8 mouse cellular contexts compared by ENCODE assay signal in genomic region chr15:83463369-83464082, GRCm38 (mm10). TPM values are rescaled to one million over a fixed set of nuclear protein-coding genes. Genes with fewer than 3 reads are reported as not detected.
DNase-seq lines count a peak whose midpoint lies in the region; ATAC-seq and TF ChIP-seq lines count a peak whose summit lies in the region.

No protein-coding gene starts in this region.

- no peak for TF ChIP-seq POLR2A in cerebellum, adult 2 months (IDR thresholded peaks at IDR 0.05; ENCODE audit: borderline replicate concordance, insufficient read depth, low read length)
- no peak for TF ChIP-seq POLR2A in CH12.LX (IDR thresholded peaks at IDR 0.05; ENCODE audit: low read depth, low read length)

- no peak for TF ChIP-seq RAD21 in CH12.LX (IDR thresholded peaks at IDR 0.05; ENCODE audit: low read depth, low read length)

- WGBS in cerebellum, adult 2 months: 25% methylated on average over 17 of the region's 17 CpGs
- 6% methylated on average over 17 of the region's 17 CpGs for WGBS in embryonic facial prominence, embryonic 13.5 days
- WGBS in intestine, embryonic 14.5 days: 7% methylated on average over 17 of the region's 17 CpGs
- 12% methylated on average over 17 of the region's 17 CpGs for WGBS in midbrain, embryonic 16.5 days

- intact Hi-C loops in left cerebral cortex, postnatal 25 days (cut with DNase I): no loop called here
- intact Hi-C loops in left cerebral cortex, postnatal 14 days (cut with DNase I): no loop called here

- H3K27me3 ChIP-seq in cerebellum, adult 2 months (ENCODE audit: control insufficient read depth, insufficient read depth, low read length): no peaks in the 10 kb centered on the region
- no peaks in the 10 kb centered on the region for H3K27me3 ChIP-seq in CH12.LX (replicated peaks)
- no peaks in the 10 kb centered on the region for H3K27me3 ChIP-seq in embryonic facial prominence, embryonic 13.5 days
- H3K27me3 ChIP-seq in intestine, embryonic 14.5 days (replicated peaks; ENCODE audit: control insufficient read depth, insufficient read depth, low read length): no peaks in the 10 kb centered on the region
- H3K27me3 ChIP-seq in midbrain, embryonic 16.5 days (ENCODE audit: control insufficient read depth, insufficient read depth, low read depth, low read length): no peaks in the 10 kb centered on the region

- ATAC-seq in embryonic facial prominence, embryonic 13.5 days (ENCODE audit: insufficient number of reproducible peaks, insufficient read depth, low FRiP score, low TSS enrichment, low read depth): no peak
- ATAC-seq in intestine, embryonic 14.5 days (replicated peaks; ENCODE audit: low FRiP score, low TSS enrichment, low read depth): 0 out of 2 replicates have a peak, but pooled peaks have one; percentile 1
- no peak for ATAC-seq in midbrain, embryonic 16.5 days

- H3K9me3 ChIP-seq in CH12.LX (replicated peaks; ENCODE audit: low read length): no peaks in the 10 kb centered on the region
- H3K9me3 ChIP-seq in embryonic facial prominence, embryonic 13.5 days: no peaks in the 10 kb centered on the region
- no peaks in the 10 kb centered on the region for H3K9me3 ChIP-seq in intestine, embryonic 14.5 days (ENCODE audit: control insufficient read depth, low read length)
- no peaks in the 10 kb centered on the region for H3K9me3 ChIP-seq in midbrain, embryonic 16.5 days (replicated peaks; ENCODE audit: control insufficient read depth, low read length, poor library complexity, severe bottlenecking)

- H3K27ac ChIP-seq in cerebellum, adult 2 months (ENCODE audit: insufficient read depth, low read length): no peak overlapping the region
- H3K27ac ChIP-seq in CH12.LX (ENCODE audit: insufficient read depth, low read depth): no peak overlapping the region
- H3K27ac ChIP-seq in embryonic facial prominence, embryonic 13.5 days: peak overlapping the region; percentile 62; the same call in 1 of the 2 replicates
- peak overlapping the region; percentile 67 for H3K27ac ChIP-seq in intestine, embryonic 14.5 days (ENCODE audit: low read depth)
- H3K27ac ChIP-seq in midbrain, embryonic 16.5 days (ENCODE audit: low read length): no peak overlapping the region

- in situ Hi-C loops in CH12.LX (cut with MboI; ENCODE audit: low pct_ligation_motif_present, low pct_unique_long_range_greater_than_20kb, low sequenced_read_pairs): no loop called here

- no peak for DNase-seq in cerebellum, adult 2 months
- DNase-seq in cerebellum, adult 9-10 months: no peak
- DNase-seq in CH12.LX (ENCODE audit: extremely low read depth): no peak
- DNase-seq in intestine, embryonic 14.5 days (ENCODE audit: low spot score): peak; percentile 60
- no peak for DNase-seq in left cerebral cortex, postnatal 25 days (ENCODE audit: low spot score in 2 of 2)
- DNase-seq in left cerebral cortex, postnatal 14 days (ENCODE audit: low spot score in 2 of 2): no peak

- peak overlapping the region; percentile 92 for H3K9ac ChIP-seq in CH12.LX (ENCODE audit: insufficient read depth, low read depth)
- peak overlapping the region; percentile 85 for H3K9ac ChIP-seq in embryonic facial prominence, embryonic 13.5 days
- H3K9ac ChIP-seq in intestine, embryonic 14.5 days (ENCODE audit: low read length): peak overlapping the region; percentile 76
- H3K9ac ChIP-seq in midbrain, embryonic 16.5 days (ENCODE audit: low read depth, low read length): peak overlapping the region; percentile 71

- no peak for TF ChIP-seq CTCF in cerebellum, adult 2 months (IDR thresholded peaks at IDR 0.05; ENCODE audit: borderline replicate concordance, insufficient read depth, low read depth, low read length)
- no peak for TF ChIP-seq CTCF in CH12.LX (conservative IDR thresholded peaks at IDR 0.05 in 1 of 2, IDR thresholded peaks at IDR 0.05 in 1 of 2; ENCODE audit: low read depth in 2 of 2, low read length in 2 of 2)

- H3K4me1 ChIP-seq in cerebellum, adult 2 months (ENCODE audit: control insufficient read depth, insufficient read depth, low read length): no peaks in the 10 kb centered on the region
- H3K4me1 ChIP-seq in CH12.LX (ENCODE audit: control insufficient read depth in 1 of 2, insufficient read depth in 2 of 2): peaks cover 6 to 50% of the 10 kb centered on the region in 2 experiments
- peaks cover 17% of the 10 kb centered on the region for H3K4me1 ChIP-seq in embryonic facial prominence, embryonic 13.5 days
- H3K4me1 ChIP-seq in intestine, embryonic 14.5 days (replicated peaks; ENCODE audit: control insufficient read depth, insufficient read depth, low read length): peaks cover 12% of the 10 kb centered on the region
- peaks cover 10% of the 10 kb centered on the region for H3K4me1 ChIP-seq in midbrain, embryonic 16.5 days (ENCODE audit: control insufficient read depth, insufficient read depth, low read length)

- H3K4me2 ChIP-seq in CH12.LX (ENCODE audit: insufficient read depth, low read depth, poor library complexity, severe bottlenecking): peak overlapping the region; percentile 98
- H3K4me2 ChIP-seq in embryonic facial prominence, embryonic 13.5 days: peak overlapping the region; percentile 93
- H3K4me2 ChIP-seq in intestine, embryonic 14.5 days (ENCODE audit: low read length): peak overlapping the region; percentile 89
- peak overlapping the region; percentile 80 for H3K4me2 ChIP-seq in midbrain, embryonic 16.5 days (ENCODE audit: low read length)

- H3K36me3 ChIP-seq in CH12.LX (replicated peaks in 1 of 2; ENCODE audit: control insufficient read depth in 1 of 2, insufficient read depth in 1 of 2, low read length in 1 of 2): peaks cover 0 to 15% of the 10 kb centered on the region in 2 experiments
- no peaks in the 10 kb centered on the region for H3K36me3 ChIP-seq in embryonic facial prominence, embryonic 13.5 days
- no peaks in the 10 kb centered on the region for H3K36me3 ChIP-seq in intestine, embryonic 14.5 days (ENCODE audit: control insufficient read depth, insufficient read depth, low read length)
- no peaks in the 10 kb centered on the region for H3K36me3 ChIP-seq in midbrain, embryonic 16.5 days (ENCODE audit: control insufficient read depth, insufficient read depth, low read length)

- dilution Hi-C loops in CH12.LX (cut with MboI; ENCODE audit: extremely low pct_ligation_motif_present, extremely low pct_unique_long_range_greater_than_20kb, low sequenced_read_pairs): no loop called here

- peaks cover 15% of the 10 kb centered on the region for H3K79me2 ChIP-seq in CH12.LX (replicated peaks; ENCODE audit: control insufficient read depth, extremely low read depth, insufficient read depth, poor library complexity, severe bottlenecking)

- peak overlapping the region; percentile 54 for H3K4me3 ChIP-seq in cerebellum, adult 2 months (replicated peaks; ENCODE audit: insufficient read depth, low read depth, low read length)
- peak overlapping the region; percentile 81 to 91 (median 88) for H3K4me3 ChIP-seq in CH12.LX (replicated peaks in 1 of 3; ENCODE audit: low read depth in 2 of 3, low read length in 2 of 3, poor library complexity in 1 of 3)
- H3K4me3 ChIP-seq in embryonic facial prominence, embryonic 13.5 days: peak overlapping the region; percentile 73
- H3K4me3 ChIP-seq in intestine, embryonic 14.5 days (ENCODE audit: low read depth, low read length): peak overlapping the region; percentile 77
- H3K4me3 ChIP-seq in midbrain, embryonic 16.5 days (ENCODE audit: low read depth, low read length): peak overlapping the region; percentile 73

- TF ChIP-seq EP300 in CH12.LX (IDR thresholded peaks at IDR 0.05; ENCODE audit: low read length): no peak

TF ChIP-seq in CH12.LX, 34 proteins besides CTCF, POLR2A, EP300 and RAD21:
- TF ChIP-seq CHD1 (IDR thresholded peaks at IDR 0.05; ENCODE audit: low read depth, low read length) (0 out of 2 replicates have a peak, but pooled peaks have one; percentile 44), GABPA (IDR thresholded peaks at IDR 0.05; ENCODE audit: insufficient replicate concordance, low read depth, low read length) (no peak)

RNA-seq across cellular contexts. Expression of gene Pacsin2, which starts 0.9 kb away (rescaled TPM):
- polyA plus RNA-seq in cerebellum, adult 2 months (2012; rRNA removed): 84.7 and 94.9 TPM in 2 replicates
- total RNA-seq in CH12.LX (2012; rRNA removed) (47.9 and 48.4 TPM in 2 replicates), CH12.LX (2014; rRNA removed) (53.6 and 53.7 TPM in 2 replicates)
- 85.5 and 99.3 TPM in 2 replicates for polyA plus RNA-seq in CH12.LX (2012; ENCODE audit: insufficient read length, low read depth)
- 49.4 and 49.6 TPM in 2 replicates for polyA plus RNA-seq in embryonic facial prominence, embryonic 13.5 days (2015; fragmentation: Nextera tagmentation; extraction: Ambion mirVana)
- polyA plus RNA-seq in intestine, embryonic 14.5 days (2014; fragmentation: Nextera tagmentation; extraction: Ambion mirVana): 61.0 and 63.9 TPM in 2 replicates
- 23.4 and 23.5 TPM in 2 replicates for polyA plus RNA-seq in midbrain, embryonic 16.5 days (2015; fragmentation: Nextera tagmentation; extraction: Ambion mirVana)
- 10 to 100 TPM; 90.1 to 97.8 TPM for total RNA-seq in left cerebral cortex, postnatal 25 days (2021)
- total RNA-seq in left cerebral cortex, postnatal 14 days (2021): 10 to 100 TPM; 75.8 to 77.4 TPM

RNA-seq across cellular contexts. Expression of gene Ttll1, which starts 47.2 kb away (rescaled TPM):
- 33.9 and 36.8 TPM in 2 replicates for polyA plus RNA-seq in cerebellum, adult 2 months (2012; rRNA removed)
- total RNA-seq in CH12.LX (2012; rRNA removed): 4.1 and 4.9 TPM in 2 replicates
- 2.4 and 2.5 TPM in 2 replicates for total RNA-seq in CH12.LX (2014; rRNA removed)
- 8.6 and 9.9 TPM in 2 replicates for polyA plus RNA-seq in CH12.LX (2012; ENCODE audit: insufficient read length, low read depth)
- polyA plus RNA-seq in embryonic facial prominence, embryonic 13.5 days (2015; fragmentation: Nextera tagmentation; extraction: Ambion mirVana): 21.8 and 22.7 TPM in 2 replicates
- polyA plus RNA-seq in intestine, embryonic 14.5 days (2014; fragmentation: Nextera tagmentation; extraction: Ambion mirVana): 12.6 and 15.3 TPM in 2 replicates
- 130 TPM in 2 replicates for polyA plus RNA-seq in midbrain, embryonic 16.5 days (2015; fragmentation: Nextera tagmentation; extraction: Ambion mirVana)
- 10 to 100 TPM; 50.6 to 52.6 TPM for total RNA-seq in left cerebral cortex, postnatal 25 days (2021)
- 10 to 100 TPM; 53.9 to 56.3 TPM for total RNA-seq in left cerebral cortex, postnatal 14 days (2021)

Comparison
In these comparisons a context has a peak if more than half of its experiments do, and no peak if none do; other contexts are left out.
1. H3K27ac ChIP-seq: peak in embryonic facial prominence, embryonic 13.5 days (single experiment) and intestine, embryonic 14.5 days (single experiment); none in cerebellum, adult 2 months (single experiment), CH12.LX (single experiment) and midbrain, embryonic 16.5 days (single experiment).
2. Peak in every context shown above with its lines, with median percentiles within 50 percentile points of each other: H3K4me3 ChIP-seq, H3K4me2 ChIP-seq and H3K9ac ChIP-seq.